Mouse (Mus musculus): ENCODE measurements around the gene Gm43064.

DNA sequence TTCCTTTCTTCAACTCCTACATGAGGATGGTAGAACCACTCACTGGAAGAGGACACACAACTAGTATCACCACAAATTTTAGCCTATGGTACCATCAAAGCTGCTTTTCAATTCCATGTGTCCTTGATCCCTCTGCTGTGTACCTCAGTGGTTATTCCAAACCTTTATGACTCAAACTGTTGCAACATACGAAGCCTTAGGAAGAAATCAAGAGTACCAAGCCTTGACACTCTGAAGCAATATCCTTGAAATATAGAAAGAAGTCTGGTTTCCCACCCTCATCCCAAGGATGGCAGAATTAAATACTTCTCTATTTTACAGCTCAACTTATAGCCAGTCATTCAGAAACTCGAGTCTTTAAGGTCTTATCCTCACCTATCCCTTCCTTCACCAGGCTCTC lies 13.0 kb upstream of the Gm43064 start:
- TF ChIP-seq EP300 (optimal IDR thresholded peaks at IDR 0.05) (no peak), CTCF (IDR thresholded peaks at IDR 0.05; ENCODE audit: low read depth) (no peak)

Measured in stomach, postnatal 0 days (tissue).